Mouse (Mus musculus): Measurements from ENCODE around the gene Fam78a.

The Fam78a gene

GRCm38 (mm10) chr2:32084111-32084871, at the start of gene Fam78a:
Fam78a (minus strand) TSS chr2:32084857.
- peak; percentile 63 for DNase-seq (ENCODE audit: low read depth)

DNA sequence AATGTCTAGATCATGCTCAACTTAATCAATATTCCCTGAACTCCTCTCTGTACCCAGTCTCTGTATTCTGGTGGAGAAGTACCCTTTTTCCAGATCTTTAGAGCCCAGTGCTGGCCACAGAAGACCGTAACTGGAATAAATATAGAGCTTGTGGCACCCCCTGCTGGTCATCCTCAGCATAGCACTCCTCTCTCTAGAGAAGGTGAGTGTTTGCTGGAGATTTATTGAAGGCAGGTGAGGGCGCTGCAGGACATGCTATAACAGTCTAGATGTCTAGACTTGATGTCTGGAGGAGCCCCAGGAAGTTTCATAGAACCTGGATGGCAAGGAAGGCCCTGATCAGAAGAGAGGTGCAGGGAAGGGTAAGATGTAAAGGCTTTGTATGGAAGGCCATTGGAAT, 49.4 kb upstream of the Fam78a start:
- peak; percentile 95 for DNase-seq (ENCODE audit: low read depth)

DNA sequence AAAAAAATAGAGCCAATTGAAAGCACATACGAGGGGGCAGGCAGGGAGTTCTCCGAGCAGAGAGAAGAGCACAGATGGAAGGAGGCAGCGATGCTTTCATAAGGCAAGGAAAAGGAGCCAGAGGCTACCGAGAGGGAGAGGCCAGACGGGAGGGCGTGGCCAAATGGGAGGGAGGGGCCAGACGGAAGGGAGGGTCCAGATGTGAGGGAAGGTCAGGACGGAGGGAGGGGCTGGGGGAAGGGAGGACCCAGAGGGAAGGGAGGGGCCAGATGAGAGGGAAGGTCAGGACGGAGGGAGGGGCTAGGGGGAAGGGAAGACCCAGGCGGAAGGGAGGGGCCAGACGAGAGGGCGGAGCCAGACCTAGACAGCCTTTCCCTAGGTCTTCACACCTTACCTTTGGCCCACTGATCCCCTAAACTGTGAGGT, 47.9 kb upstream of the Fam78a start:
- DNase-seq (ENCODE audit: low read depth): peak; percentile 81

GRCm38 (mm10) chr2:32131866-32132566, 47.4 kb upstream of the Fam78a start:
- no peak for DNase-seq (ENCODE audit: low read depth)

DNA sequence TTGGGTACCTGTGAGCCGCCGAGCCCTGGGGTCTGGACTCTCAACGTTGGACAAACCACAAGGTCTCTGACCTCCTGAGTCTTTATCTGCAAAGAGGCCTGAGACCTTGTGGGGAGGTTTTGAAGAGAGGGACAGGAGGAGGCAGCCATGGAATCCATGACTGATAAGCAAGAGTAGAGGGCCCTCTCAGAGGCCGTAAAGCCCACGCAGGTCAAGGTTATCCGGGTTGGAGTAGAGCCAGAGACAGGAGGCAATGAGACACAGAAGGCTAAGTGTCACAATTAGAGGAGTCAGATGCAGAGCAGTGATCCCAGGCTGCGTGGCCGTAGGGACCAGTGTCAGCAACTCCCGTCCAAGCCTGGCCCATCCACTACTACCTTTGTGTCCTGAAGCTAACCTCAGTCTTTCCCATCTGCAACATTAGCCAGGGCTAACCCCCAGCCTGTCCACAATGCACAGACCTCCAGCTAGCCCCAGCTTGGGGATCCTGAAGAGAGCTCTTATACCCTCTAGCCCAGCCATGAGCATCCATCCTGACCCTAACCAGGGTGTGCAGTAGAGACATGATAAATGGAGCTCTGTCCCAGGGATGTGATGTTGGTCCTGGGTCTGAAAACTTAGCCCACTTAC, 46.7 kb upstream of the Fam78a start:
- DNase-seq (ENCODE audit: low read depth): no peak

DNA sequence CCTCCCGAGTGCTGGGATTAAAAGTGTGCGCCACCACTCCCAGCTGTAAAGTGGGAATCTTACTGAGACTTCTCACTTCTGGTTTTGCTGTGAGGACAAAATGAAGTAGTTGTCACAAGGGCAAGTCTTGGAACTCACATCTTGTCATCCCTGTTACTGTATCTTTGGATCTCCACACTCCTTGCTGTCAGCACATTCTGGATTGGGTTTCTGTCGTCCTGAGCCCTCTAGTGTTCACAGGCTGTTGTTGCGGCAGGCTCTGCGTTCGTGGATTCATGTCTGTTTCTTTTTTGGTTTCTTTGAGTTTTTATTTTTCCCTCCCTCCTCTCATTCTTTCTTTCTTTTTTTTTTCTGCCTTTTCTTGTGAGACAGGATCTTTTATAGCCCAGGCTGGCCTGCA, 45.8 kb upstream of the Fam78a start:
- DNase-seq (ENCODE audit: low read depth): peak; percentile 78

- no peak for DNase-seq (ENCODE audit: low read depth)
Measured at GRCm38 (mm10) chr2:32129383-32130074, 44.9 kb upstream of the Fam78a start.

DNA sequence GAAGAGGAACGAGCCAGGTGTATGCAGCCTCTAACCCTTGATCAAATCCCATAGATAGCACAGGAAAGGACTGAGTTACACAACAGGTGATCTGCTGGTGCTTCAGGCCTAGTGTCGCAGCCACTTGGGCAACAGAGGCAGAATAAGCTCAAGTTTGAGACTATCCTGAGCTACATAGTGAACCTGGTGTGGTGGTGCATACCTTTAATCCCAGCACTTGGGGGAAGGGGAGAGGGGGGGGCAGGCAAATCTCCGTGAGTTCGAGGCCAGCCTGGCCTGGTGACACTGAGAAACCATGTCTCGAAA, 43.8 kb upstream of the Fam78a start:
- no peak for DNase-seq (ENCODE audit: low read depth)

DNA sequence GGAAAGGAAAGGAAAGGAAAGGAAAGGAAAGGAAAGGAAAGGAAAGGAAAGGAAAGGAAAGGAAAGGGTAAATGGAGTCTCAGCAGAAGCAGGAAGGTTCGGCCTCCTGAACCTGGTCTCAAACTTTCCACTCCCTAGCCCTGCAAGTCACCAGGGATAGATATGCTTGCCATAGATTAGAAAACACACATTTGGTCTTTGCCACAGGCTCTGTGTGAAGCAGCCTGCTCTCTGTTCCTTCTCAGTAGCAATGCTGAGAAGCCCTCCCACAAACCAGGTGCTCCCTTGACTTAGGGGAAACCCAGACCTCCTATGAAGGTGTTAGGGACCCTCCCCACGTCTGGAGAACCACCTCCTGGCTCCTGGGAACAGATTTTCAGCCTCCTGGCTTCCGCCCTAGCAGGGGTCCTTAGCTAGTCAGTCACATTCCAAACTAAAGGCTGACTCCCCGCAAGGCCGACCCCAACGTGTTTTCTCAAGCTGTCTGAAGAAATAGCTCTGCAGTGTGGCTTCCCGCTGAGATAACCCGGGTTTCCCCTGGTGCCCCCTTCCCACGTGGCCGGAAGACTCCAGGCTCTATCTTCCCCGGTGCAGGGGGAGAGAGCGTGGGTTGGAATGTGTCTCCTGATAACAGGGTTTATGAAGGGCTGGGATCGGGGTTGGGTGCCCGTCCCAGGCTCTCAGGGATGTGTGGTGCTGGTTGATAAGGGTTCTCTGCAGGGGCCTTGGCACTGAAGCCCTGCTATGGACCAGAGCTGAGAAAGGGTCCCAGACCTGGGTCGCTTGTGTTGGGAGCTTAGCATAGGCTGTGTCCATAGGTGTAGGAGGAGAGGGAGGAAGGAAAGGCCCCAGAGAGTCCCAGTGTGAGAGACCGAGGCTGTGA, 43.2 kb upstream of the Fam78a start:
- no peak for DNase-seq (ENCODE audit: low read depth)

DNA sequence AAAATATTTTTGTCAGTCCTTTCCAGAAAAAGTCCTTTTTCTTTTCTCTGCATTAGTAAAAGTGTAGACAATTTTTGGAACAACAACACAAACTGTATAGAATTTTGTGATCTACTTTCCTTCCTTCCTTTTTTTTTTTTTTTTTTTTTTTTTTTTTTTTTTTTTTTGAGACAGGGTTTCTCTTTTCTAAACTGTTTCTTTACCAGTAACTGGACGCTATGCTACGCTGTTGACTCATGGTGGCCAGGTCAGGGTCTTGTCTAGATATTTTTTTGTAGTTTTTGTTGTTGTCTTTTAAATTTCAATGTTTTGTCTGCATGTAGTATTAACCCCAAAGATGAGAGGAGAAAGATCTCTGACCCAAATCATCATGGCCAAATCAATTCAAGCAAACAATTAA, 37.1 kb upstream of the Fam78a start:
- DNase-seq (ENCODE audit: low read depth): no peak

DNA sequence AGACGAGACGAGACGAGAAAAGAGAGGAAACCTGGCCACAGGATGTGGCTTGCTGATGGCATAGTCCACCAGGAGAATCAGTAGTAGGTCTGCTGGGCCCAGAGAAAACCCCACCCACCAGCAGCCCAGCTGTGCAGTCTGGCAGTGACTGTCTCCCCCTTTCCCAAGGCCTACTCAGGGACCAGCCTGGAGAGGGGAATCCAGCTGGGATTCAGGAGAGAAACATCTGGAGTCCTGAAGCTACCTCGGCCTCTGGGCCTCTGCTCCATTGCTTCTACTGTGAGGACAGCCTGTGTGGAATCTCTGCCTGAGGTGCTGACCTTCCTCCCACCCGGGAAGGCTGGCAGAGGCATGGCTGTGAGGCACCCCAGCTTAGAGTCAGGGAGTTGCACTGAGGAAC, 36.5 kb upstream of the Fam78a start:
- DNase-seq (ENCODE audit: low read depth): peak; percentile 67

- no peak for DNase-seq (ENCODE audit: low read depth)
Measured at GRCm38 (mm10) chr2:32119802-32120750, 35.4 kb upstream of the Fam78a start.

- DNase-seq (ENCODE audit: low read depth): no peak
Measured at GRCm38 (mm10) chr2:32115851-32116268, 31.2 kb upstream of the Fam78a start.

DNA sequence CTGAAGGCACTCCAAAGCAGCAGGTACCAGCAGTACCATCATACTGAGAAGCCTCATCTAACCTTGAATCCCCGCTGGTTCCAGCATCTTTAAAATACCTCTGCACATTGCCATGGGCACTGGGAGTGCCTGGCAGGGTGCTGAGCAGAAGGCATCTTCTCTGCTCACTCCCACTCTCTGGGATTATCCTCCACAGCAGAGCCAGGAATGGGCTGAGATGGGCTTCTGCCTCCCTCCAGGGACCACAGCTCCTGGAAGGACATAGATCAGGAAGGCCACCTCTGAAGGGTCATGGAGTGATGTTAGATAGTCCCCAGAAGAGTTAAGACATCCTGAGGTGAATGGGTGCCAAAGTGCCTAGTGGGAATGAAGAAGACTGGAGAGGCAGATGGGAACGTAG, 27.9 kb upstream of the Fam78a start:
- no peak for DNase-seq (ENCODE audit: low read depth)

DNA sequence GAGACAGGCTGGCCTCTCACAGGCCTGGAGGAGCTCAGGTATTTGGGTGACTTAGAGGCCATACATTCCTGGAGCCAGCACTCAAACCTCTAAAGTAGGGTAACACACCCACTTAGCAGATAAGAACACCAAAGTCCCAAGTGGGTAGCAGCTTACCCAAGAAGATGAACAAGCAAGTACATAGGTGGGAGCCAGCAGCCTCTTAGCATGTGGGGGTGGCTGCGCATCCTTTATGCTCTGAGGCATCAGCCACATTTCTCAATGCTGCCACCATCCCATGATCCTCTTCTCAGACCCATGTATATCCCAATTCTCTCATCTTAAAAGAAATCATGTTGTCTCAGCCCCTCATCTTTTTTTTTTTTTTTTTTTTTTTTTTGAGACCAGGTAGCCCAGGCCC, 26.6 kb upstream of the Fam78a start:
- DNase-seq (ENCODE audit: low read depth): no peak

DNA sequence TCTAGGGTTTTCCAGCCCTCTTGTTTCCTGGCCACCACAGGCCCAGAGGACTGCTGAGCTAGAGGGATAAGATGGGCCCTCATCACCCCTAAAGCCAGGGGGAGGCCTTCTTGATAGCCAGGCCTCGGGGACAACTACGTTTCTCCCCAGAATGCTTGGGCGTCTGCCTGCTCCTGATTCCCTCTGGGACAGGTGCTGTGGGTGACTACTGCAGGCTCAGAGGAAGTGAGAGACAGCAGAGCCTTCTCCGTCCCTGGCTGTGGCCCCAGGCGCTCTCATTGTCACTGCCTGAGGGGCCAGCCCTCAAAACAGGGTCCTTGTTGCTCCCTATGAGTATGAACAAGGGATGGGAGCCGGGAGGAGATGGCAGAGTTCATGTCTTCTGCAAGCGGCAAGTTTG, 21.3 kb upstream of the Fam78a start:
- DNase-seq (ENCODE audit: low read depth): no peak

- no peak for DNase-seq (ENCODE audit: low read depth)
Measured at GRCm38 (mm10) chr2:32105117-32105913, 20.7 kb upstream of the Fam78a start.

GRCm38 (mm10) chr2:32104122-32104521, 19.5 kb upstream of the Fam78a start:
- no peak for DNase-seq (ENCODE audit: low read depth)

- DNase-seq (ENCODE audit: low read depth): no peak
Measured at GRCm38 (mm10) chr2:32103557-32103956, 18.9 kb upstream of the Fam78a start.

DNA sequence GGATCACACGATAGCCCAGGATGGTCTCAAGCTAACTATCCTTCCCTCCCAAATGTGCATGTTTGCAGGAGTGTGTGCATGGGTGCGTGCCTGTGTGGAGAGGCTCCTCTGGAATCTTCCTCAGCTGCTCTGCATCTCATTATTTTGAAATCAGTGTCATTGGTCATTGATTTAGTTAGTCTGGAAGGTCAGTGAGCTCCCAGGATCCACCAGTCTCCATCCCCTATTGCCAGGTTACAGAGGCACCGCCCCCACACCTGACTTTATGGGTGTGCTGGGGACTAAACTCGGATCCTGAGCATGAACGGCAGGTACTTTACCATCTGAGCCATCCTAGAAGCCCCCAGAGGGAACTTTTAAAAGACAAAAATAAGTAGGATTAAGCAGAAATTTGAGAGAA, 18.3 kb upstream of the Fam78a start:
- no peak for DNase-seq (ENCODE audit: low read depth)
